Mouse (Mus musculus) left cerebral cortex, adult 9 months (tissue): Measurements from ENCODE around the gene Slc7a1.
"Not testable (repeated sequence)": the region's sequence is repeated elsewhere in the genome, so short reads cannot be mapped to it uniquely, and the experiment has no call there.

ENCODE experiments used
- DNase-seq, 2 experiments: peaks; one replicate each; pipeline ENCODE4 v3.0.0; 2022; ENCODE audit warnings: low spot score in 2 of 2

The Slc7a1 gene

GRCm38 (mm10) chr5:148326295-148326694 is 73.4 kb downstream of the Slc7a1 start:
- DNase-seq, result not testable (repeated sequence)

DNA sequence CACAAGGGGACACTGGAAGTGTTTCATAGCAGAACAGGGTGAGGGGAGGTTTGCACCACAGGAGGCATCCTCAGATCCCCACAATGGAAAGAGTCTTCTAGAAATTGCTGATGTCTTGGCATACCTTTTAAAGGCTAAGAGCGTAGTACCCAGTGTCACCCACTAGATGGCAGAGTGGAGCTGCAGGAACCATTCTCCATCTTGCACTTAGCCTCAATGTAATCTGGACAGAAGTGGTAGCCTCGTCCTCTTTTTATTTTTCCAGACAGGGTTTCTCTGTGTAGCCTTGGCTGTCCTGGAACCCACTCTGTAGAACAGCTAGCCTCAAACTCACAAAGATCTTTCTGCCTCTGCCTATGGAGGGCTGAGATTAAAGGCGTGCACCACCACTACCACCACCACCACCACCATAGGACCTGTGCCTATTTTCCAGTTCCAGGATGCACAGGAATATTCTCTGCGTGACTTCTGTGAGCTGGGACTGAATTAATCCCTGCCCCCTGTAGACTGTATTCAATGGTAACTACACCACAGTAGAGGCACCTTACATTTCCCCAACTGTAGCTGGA is 74.3 kb downstream of the Slc7a1 start:
- DNase-seq, result peak in 1 of 2 experiments; percentile 55

GRCm38 (mm10) chr5:148314931-148315330 is 84.8 kb downstream of the Slc7a1 start:
- no peak for DNase-seq

GRCm38 (mm10) chr5:148312443-148312842 is 87.3 kb downstream of the Slc7a1 start:
- no peak for DNase-seq

- DNase-seq, result no peak
These were observed 88.9 kb downstream of the Slc7a1 start for GRCm38 (mm10) chr5:148310790-148311189.

GRCm38 (mm10) chr5:148304112-148304511 is 95.6 kb downstream of the Slc7a1 start:
- no peak for DNase-seq

DNA sequence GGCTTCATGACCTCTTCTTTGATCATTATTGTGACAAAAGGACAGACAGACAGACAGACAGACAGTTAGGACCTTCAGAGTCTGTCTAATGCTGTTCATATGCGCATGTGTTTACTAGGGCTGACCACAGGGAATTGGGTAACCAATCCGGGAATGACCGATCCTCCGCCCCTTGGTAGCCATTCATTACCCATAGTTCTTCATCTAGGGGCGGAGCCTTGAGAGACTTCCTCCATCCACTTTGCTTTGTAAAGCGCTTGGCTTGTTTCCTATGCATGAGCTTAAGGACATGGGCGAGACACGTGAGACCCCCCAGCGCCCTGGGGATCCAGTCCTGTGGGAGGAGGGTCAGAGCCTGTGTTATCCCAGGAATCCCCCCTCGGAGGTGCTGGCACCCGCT is 96.7 kb downstream of the Slc7a1 start:
- no peak for DNase-seq

DNA sequence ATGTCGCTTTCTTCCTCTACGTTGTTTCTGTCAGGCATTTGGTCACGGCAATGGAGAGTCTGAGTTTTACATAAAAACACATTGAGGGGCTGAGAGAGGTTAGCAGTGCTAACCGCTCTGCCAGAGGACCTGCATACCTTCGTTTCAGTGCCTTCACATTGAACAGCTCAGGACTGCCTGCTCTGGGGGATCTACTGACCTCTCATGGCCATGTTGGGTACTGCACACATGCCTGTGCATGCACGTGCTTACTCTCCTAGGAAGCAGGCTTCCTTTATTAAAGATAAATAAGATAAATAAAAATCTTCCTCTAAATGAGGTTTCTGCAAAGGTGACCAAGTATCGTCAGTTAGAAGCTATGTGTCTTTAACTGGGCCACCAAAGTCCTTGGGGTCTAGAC is 106.4 kb downstream of the Slc7a1 start:
- DNase-seq, result peak in 1 of 2 experiments; percentile 21

DNA sequence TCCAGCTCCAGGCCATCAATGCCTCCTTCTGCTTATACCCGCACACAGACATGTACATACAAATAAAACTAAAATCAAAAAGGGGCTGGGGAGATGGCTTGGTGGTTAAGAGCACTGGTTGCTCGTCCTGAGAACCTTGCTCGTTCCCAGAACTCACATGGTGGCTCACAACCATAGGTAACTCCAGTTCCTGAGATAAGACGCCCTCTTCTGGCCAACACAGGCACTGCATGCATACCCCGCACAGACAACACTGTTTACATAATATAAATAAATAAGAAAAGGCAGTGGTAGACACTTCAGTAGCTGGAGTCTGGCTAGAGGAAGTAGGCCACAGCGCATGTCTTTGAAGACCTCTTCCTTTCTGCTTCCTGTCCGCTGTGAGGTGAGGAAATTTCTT is 106.8 kb downstream of the Slc7a1 start:
- DNase-seq, result no peak

- DNase-seq, result no peak
These were observed 109.8 kb downstream of the Slc7a1 start for GRCm38 (mm10) chr5:148289951-148290350.

- DNase-seq, result no peak
These were observed 110.9 kb downstream of the Slc7a1 start for GRCm38 (mm10) chr5:148288804-148289203.

DNA sequence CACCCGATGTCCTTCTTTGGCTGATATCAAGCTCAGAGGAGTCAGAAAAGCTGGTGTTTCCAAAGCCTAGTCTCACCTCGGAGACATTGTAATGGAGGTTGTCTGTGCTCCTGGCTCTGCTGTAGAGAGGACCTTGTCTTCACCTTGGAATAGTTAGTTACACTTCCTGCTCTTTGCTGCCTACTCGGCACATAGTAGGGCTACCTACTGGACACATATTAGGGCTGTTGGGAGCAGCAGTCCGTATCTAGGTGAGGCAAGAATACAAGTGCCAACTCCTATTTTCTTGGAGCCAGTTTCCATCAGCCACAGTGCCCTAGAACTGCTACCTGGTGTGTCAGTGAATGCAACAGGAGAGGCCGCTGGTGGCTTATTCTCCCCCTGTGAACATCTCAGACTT is 112.2 kb downstream of the Slc7a1 start:
- no peak for DNase-seq

DNA sequence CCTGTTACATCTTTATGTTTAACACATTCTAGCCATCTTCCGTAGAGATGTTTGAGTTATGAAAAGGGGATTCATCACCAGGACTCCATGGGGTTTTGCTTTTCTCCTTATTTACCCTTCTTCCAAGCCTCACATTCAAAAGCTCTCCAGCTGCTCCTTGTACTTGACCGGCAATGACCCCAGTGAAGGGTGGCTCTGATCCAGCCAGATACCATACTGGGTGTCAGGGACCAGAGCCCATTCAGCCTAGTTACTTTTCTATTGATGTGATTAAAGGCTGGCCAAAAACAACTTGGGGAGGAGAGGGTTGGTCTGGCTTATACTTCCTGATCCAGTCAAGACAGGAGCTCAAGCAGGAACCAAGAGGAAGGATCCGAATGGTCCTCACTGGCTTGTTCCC is 116.1 kb downstream of the Slc7a1 start:
- no peak for DNase-seq

DNA sequence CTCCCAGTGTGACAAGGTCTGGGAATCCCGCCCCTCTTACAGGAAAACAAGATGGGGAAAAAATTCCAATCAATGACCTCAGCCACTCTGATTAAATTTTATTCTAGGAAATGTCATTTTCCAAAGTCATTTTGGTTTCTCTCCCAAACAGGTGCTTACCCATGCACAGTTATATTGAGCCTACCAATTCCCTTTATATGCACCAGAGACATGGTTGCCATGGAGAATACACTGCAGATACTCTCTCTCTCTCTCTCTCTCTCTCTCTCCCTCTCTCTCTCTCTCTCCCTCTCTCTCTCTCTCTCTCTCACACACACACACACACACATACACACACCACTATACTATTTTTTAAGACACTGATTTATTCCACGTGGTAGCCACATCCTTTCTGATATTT is 116.5 kb downstream of the Slc7a1 start:
- no peak for DNase-seq

- peak in 1 of 2 experiments; percentile 58 for DNase-seq
These were observed 117.1 kb downstream of the Slc7a1 start for GRCm38 (mm10) chr5:148282631-148283030.

GRCm38 (mm10) chr5:148282093-148282492 is 117.6 kb downstream of the Slc7a1 start:
- no peak for DNase-seq

- DNase-seq, result no peak
These were observed 119.4 kb downstream of the Slc7a1 start for GRCm38 (mm10) chr5:148280321-148280720.

DNA sequence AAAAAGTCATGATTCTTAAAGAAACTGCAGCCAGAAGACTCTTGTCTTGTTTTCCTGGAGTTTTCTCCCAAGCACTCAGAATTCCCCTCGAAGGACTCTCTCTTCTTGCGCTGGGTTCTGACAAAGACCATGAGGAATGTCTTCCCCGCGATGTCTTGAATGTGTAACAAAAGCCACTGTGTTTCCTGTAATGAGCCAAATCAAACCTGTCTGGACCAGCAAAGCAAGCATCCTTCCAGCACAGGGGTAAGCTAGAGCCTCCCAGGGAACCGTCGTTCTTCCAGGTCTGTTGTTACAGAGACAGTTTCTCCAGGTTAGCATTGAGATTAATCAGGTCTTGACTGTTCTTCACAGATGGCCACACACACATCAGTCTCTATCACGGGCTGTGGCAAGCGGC is 121.5 kb downstream of the Slc7a1 start:
- no peak for DNase-seq
